Mouse (Mus musculus): ENCODE measurements around the gene Mef2a. TPM values are rescaled to one million over a fixed set of nuclear protein-coding genes. Genes with fewer than 3 reads are reported as not detected.
A peak's percentile ranks its signal among the peaks of the same experiment; 100 is the strongest.

Gene Mef2a
- 144 and 149 TPM in 2 replicates for polyA plus RNA-seq (2014; fragmentation: Nextera tagmentation; extraction: Ambion mirVana)

DNA sequence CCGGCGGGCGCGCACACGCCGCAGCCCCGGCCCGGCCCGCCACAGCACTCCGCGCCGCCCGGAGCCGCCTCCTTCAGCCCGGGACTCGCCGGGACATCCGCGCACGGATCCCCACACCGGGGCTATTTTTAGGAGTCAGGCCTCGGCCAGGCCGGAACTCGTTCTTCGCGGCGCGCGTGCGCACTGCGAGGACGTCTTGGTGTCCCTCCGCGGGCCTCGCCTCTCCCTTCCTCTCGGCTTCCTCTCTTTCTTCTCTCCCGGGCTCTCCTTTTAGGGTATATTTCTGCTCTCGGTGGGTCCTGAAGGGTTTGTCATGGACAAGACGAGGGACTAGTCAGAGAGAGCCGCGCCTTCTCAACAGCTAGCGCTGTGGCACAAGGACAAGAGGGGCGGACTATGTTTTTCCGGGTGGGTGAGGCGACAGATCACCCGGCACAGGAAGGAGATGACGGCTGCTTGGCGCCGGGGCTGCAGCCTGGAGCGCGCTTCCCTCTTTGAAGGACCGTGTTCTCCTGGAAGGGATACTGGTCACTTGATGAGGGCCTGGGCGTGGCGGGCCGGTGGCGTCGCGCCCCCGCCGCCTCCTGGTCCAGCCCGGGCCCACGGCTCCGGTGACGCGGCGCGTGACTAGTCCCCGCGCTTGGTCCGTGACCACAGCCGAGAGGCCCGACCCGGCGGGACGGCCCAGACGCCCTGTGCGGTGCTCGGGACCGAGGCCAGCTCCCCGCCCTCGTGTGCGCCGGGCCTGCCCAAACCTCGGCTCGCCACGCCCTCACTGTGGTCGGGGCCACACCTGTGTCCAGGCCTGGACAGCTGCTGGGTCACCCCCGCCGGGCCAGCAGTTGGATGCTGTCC is at the start of gene Mef2a:
Mef2a (minus strand) TSS at position 130 of the 855 bp plus-strand sequence.
- peak; percentile 91 for ATAC-seq (ENCODE audit: insufficient number of reproducible peaks, insufficient read depth, low FRiP score, low read depth)
- peak within 1 kb of the TSS; percentile 100 for H3K9ac ChIP-seq (ENCODE audit: low read length)
- H3K36me3 ChIP-seq (ENCODE audit: control insufficient read depth, insufficient read depth, low read length), result no peaks in the 10 kb centered on the region
- H3K4me2 ChIP-seq (ENCODE audit: low read length), result peak within 1 kb of the TSS; percentile 81
- peaks cover 18 to 40% of the 10 kb centered on the region in 2 experiments for H3K4me1 ChIP-seq (ENCODE audit: control insufficient read depth in 2 of 2, insufficient read depth in 2 of 2, low read length in 2 of 2)
- no peaks in the 10 kb centered on the region for H3K9me3 ChIP-seq (ENCODE audit: control insufficient read depth, low read length)
- no peaks in the 10 kb centered on the region for H3K27me3 ChIP-seq (ENCODE audit: control insufficient read depth, insufficient read depth, low read length)
- WGBS, result under 1% methylated on average over 79 of the region's 89 CpGs
- H3K4me3 ChIP-seq (ENCODE audit: control insufficient read depth in 1 of 2, insufficient read depth in 1 of 2, low read depth in 1 of 2, low read length in 2 of 2), result peak within 1 kb of the TSS; percentile 84 to 99
- peak within 1 kb of the TSS; percentile 100 for H3K27ac ChIP-seq (replicated peaks in 1 of 2; ENCODE audit: control insufficient read depth in 1 of 2, insufficient read depth in 1 of 2, low read depth in 2 of 2, low read length in 2 of 2)

- no peaks in the 10 kb centered on the region for H3K27me3 ChIP-seq (ENCODE audit: control insufficient read depth, insufficient read depth, low read length)
- no peaks in the 10 kb centered on the region for H3K36me3 ChIP-seq (ENCODE audit: control insufficient read depth, insufficient read depth, low read length)
- no peaks in the 10 kb centered on the region for H3K9me3 ChIP-seq (ENCODE audit: control insufficient read depth, low read length)
- peak overlapping the region; percentile 50 for H3K4me2 ChIP-seq (ENCODE audit: low read length)
- H3K9ac ChIP-seq (ENCODE audit: low read length), result peak overlapping the region; percentile 14; the same call in 1 of the 2 replicates
- peaks cover 31 to 35% of the 10 kb centered on the region in 2 experiments for H3K4me1 ChIP-seq (ENCODE audit: control insufficient read depth in 2 of 2, insufficient read depth in 2 of 2, low read length in 2 of 2)
- H3K27ac ChIP-seq (replicated peaks in 1 of 2; ENCODE audit: control insufficient read depth in 1 of 2, insufficient read depth in 1 of 2, low read depth in 2 of 2, low read length in 2 of 2), result peak overlapping the region; percentile 90 to 95
- WGBS, result 3% methylated on average over 12 of the region's 12 CpGs
- H3K4me3 ChIP-seq (ENCODE audit: control insufficient read depth in 1 of 2, insufficient read depth in 1 of 2, low read depth in 1 of 2, low read length in 2 of 2), result peak overlapping the region in 1 of 2 experiments; percentile 6; a peak in 1 of 4 replicates
- ATAC-seq (ENCODE audit: insufficient number of reproducible peaks, insufficient read depth, low FRiP score, low read depth), result peak; percentile 90
Observed at GRCm38 (mm10) chr7:67421476-67422186, 49.0 kb upstream of the Mef2a start.

GRCm38 (mm10) chr7:67421088-67421475 is 48.4 kb upstream of the Mef2a start:
- Histone ChIP-seq H3K4me2 (ENCODE audit: low read length) (peak overlapping the region; percentile 50), H3K4me1 (ENCODE audit: control insufficient read depth in 2 of 2, insufficient read depth in 2 of 2, low read length in 2 of 2) (peaks cover 31 to 35% of the 10 kb centered on the region in 2 experiments), H3K4me3 (ENCODE audit: control insufficient read depth in 1 of 2, insufficient read depth in 1 of 2, low read depth in 1 of 2, low read length in 2 of 2) (no peak overlapping the region), H3K9me3 (ENCODE audit: control insufficient read depth, low read length) (no peaks in the 10 kb centered on the region), H3K9ac (ENCODE audit: low read length) (peak overlapping the region; percentile 14; the same call in 1 of the 2 replicates), H3K27me3 (ENCODE audit: control insufficient read depth, insufficient read depth, low read length) (no peaks in the 10 kb centered on the region), H3K36me3 (ENCODE audit: control insufficient read depth, insufficient read depth, low read length) (no peaks in the 10 kb centered on the region), H3K27ac (replicated peaks in 1 of 2; ENCODE audit: control insufficient read depth in 1 of 2, insufficient read depth in 1 of 2, low read depth in 2 of 2, low read length in 2 of 2) (peak overlapping the region; percentile 90 to 95)
- no peak; the same call in 1 of the 2 replicates for ATAC-seq (ENCODE audit: insufficient number of reproducible peaks, insufficient read depth, low FRiP score, low read depth)
- WGBS, result 25% methylated on average over 3 of the region's 3 CpGs

DNA sequence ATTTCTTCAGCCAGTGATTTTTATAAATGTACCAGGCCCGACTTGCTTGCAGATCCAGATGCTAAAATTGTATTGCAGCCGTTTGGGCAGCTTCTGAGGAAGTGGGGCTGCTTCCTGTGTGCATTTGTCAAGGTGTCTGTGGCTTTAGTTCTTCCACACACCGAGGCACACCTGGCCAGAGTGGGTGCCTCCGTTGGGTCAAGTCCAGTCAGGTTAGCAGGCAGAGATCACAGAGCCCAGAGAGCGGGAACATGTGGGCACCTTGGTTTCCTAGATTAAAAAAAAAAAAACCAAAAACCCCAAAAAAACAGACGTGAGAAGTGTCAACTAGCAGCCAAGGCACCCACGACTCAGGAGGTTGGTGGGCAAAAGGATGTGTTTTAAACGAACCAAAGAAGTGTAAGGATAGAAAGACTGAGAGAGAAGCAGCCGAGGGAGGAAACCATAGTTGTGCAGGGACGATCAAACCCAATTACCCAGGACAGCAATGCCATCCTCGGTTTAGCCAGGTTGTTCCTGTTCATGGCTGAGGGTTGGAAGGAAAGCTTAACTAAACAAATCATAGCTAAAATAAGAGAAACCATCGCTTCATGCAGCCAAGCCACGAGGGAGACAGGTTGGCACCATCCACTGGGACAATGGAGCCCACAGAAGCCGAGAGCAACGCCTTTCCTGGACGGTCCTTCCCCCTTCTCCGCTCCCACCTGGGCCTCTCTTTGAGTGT is 47.1 kb upstream of the Mef2a start:
- no peaks in the 10 kb centered on the region for H3K9me3 ChIP-seq (ENCODE audit: control insufficient read depth, low read length)
- WGBS, result 81% methylated on average over 17 of the region's 17 CpGs
- H3K4me1 ChIP-seq (ENCODE audit: control insufficient read depth in 2 of 2, insufficient read depth in 2 of 2, low read length in 2 of 2), result peaks cover 22 to 28% of the 10 kb centered on the region in 2 experiments
- ATAC-seq (ENCODE audit: insufficient number of reproducible peaks, insufficient read depth, low FRiP score, low read depth), result no peak
- no peak overlapping the region for H3K9ac ChIP-seq (ENCODE audit: low read length)
- H3K36me3 ChIP-seq (ENCODE audit: control insufficient read depth, insufficient read depth, low read length), result no peaks in the 10 kb centered on the region
- no peak overlapping the region for H3K4me3 ChIP-seq (ENCODE audit: control insufficient read depth in 1 of 2, insufficient read depth in 1 of 2, low read depth in 1 of 2, low read length in 2 of 2)
- no peak overlapping the region for H3K4me2 ChIP-seq (ENCODE audit: low read length)
- H3K27me3 ChIP-seq (ENCODE audit: control insufficient read depth, insufficient read depth, low read length), result no peaks in the 10 kb centered on the region
- H3K27ac ChIP-seq (replicated peaks in 1 of 2; ENCODE audit: control insufficient read depth in 1 of 2, insufficient read depth in 1 of 2, low read depth in 2 of 2, low read length in 2 of 2), result no peak overlapping the region

DNA sequence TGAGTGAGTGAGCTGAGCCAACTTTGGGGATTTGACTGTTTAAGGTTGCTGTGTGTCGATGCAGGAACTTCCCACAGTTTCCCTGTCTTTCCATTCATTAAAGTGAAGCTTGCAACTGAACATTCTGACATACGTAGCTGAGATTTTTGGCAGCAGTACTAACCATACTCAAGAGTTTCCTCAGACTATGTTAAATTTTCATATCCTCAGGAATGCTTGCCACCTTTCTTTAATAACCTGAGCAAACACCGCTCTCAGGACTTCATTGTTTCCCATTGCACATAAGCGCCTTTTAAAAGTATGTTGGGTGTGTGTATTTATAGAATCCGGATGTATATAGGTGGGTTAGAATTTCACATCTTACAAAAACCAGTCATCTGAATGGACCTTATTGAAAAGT is 45.5 kb upstream of the Mef2a start:
- Histone ChIP-seq H3K4me2 (ENCODE audit: low read length) (no peak overlapping the region), H3K27ac (replicated peaks in 1 of 2; ENCODE audit: control insufficient read depth in 1 of 2, insufficient read depth in 1 of 2, low read depth in 2 of 2, low read length in 2 of 2) (no peak overlapping the region), H3K4me3 (ENCODE audit: control insufficient read depth in 1 of 2, insufficient read depth in 1 of 2, low read depth in 1 of 2, low read length in 2 of 2) (no peak overlapping the region), H3K27me3 (ENCODE audit: control insufficient read depth, insufficient read depth, low read length) (no peaks in the 10 kb centered on the region), H3K9ac (ENCODE audit: low read length) (no peak overlapping the region), H3K9me3 (ENCODE audit: control insufficient read depth, low read length) (no peaks in the 10 kb centered on the region), H3K4me1 (ENCODE audit: control insufficient read depth in 2 of 2, insufficient read depth in 2 of 2, low read length in 2 of 2) (peaks cover 26 to 29% of the 10 kb centered on the region in 2 experiments), H3K36me3 (ENCODE audit: control insufficient read depth, insufficient read depth, low read length) (no peaks in the 10 kb centered on the region)
- 85% methylated on average over 5 of the region's 5 CpGs for WGBS
- ATAC-seq (ENCODE audit: insufficient number of reproducible peaks, insufficient read depth, low FRiP score, low read depth), result no peak

- H3K36me3 ChIP-seq (ENCODE audit: control insufficient read depth, insufficient read depth, low read length), result no peaks in the 10 kb centered on the region
- peak overlapping the region; percentile 63 to 91 for H3K27ac ChIP-seq (replicated peaks in 1 of 2; ENCODE audit: control insufficient read depth in 1 of 2, insufficient read depth in 1 of 2, low read depth in 2 of 2, low read length in 2 of 2)
- H3K4me3 ChIP-seq (ENCODE audit: control insufficient read depth in 1 of 2, insufficient read depth in 1 of 2, low read depth in 1 of 2, low read length in 2 of 2), result no peak overlapping the region; a peak in 1 of 4 replicates
- peak overlapping the region; percentile 23; the same call in 1 of the 2 replicates for H3K9ac ChIP-seq (ENCODE audit: low read length)
- ATAC-seq (ENCODE audit: insufficient number of reproducible peaks, insufficient read depth, low FRiP score, low read depth), result 0 out of 2 replicates have a peak, but pooled peaks have one; percentile 61
- no peak overlapping the region for H3K4me2 ChIP-seq (ENCODE audit: low read length)
- WGBS, result 11% methylated on average over 8 of the region's 8 CpGs
- H3K27me3 ChIP-seq (ENCODE audit: control insufficient read depth, insufficient read depth, low read length), result no peaks in the 10 kb centered on the region
- H3K4me1 ChIP-seq (ENCODE audit: control insufficient read depth in 2 of 2, insufficient read depth in 2 of 2, low read length in 2 of 2), result peaks cover 5 to 6% of the 10 kb centered on the region in 2 experiments
- H3K9me3 ChIP-seq (ENCODE audit: control insufficient read depth, low read length), result no peaks in the 10 kb centered on the region
Observed at GRCm38 (mm10) chr7:67414766-67415165, 42.1 kb upstream of the Mef2a start.

GRCm38 (mm10) chr7:67412686-67413085 is 40.0 kb upstream of the Mef2a start:
- 82% methylated on average over 10 of the region's 10 CpGs for WGBS
- H3K9ac ChIP-seq (ENCODE audit: low read length), result no peak overlapping the region
- peaks cover 5 to 6% of the 10 kb centered on the region in 2 experiments for H3K4me1 ChIP-seq (ENCODE audit: control insufficient read depth in 2 of 2, insufficient read depth in 2 of 2, low read length in 2 of 2)
- no peak overlapping the region for H3K4me3 ChIP-seq (ENCODE audit: control insufficient read depth in 1 of 2, insufficient read depth in 1 of 2, low read depth in 1 of 2, low read length in 2 of 2)
- no peak overlapping the region for H3K4me2 ChIP-seq (ENCODE audit: low read length)
- H3K27ac ChIP-seq (replicated peaks in 1 of 2; ENCODE audit: control insufficient read depth in 1 of 2, insufficient read depth in 1 of 2, low read depth in 2 of 2, low read length in 2 of 2), result no peak overlapping the region
- H3K9me3 ChIP-seq (ENCODE audit: control insufficient read depth, low read length), result no peaks in the 10 kb centered on the region
- no peaks in the 10 kb centered on the region for H3K27me3 ChIP-seq (ENCODE audit: control insufficient read depth, insufficient read depth, low read length)
- no peaks in the 10 kb centered on the region for H3K36me3 ChIP-seq (ENCODE audit: control insufficient read depth, insufficient read depth, low read length)
- no peak for ATAC-seq (ENCODE audit: insufficient number of reproducible peaks, insufficient read depth, low FRiP score, low read depth)
